Mouse (Mus musculus) bone marrow, adult 2 months (tissue): ENCODE measurements around the gene Pradc1.

Experiments used
- CTCF ChIP-seq: fragments of 200-500 bp; IDR thresholded peaks from 2 replicates; pipeline ENCODE4 v1.5.1; 2011; ENCODE audit warnings: low read length, control low read depth; ENCODE audit not compliant: control insufficient read depth, insufficient read depth
- POLR2A ChIP-seq: fragments of 200-500 bp; IDR thresholded peaks from 2 replicates; pipeline ENCODE4 v1.6.1; 2011; ENCODE audit warnings: low read depth, mild to moderate bottlenecking, control low read depth, low read length, borderline replicate concordance; ENCODE audit not compliant: control insufficient read depth

GRCm38 (mm10) chr6:85472542-85472941 lies 20.8 kb upstream of the Pradc1 start:
- no peak for TF ChIP-seq CTCF
- TF ChIP-seq POLR2A: no peak
